Mouse (Mus musculus): ENCODE measurements around the gene Mpdz. TPM values are rescaled to one million over a fixed set of nuclear protein-coding genes. Genes with fewer than 3 reads are reported as not detected.
A peak's percentile ranks its signal among the peaks of the same experiment; 100 is the strongest.

The Mpdz gene
- polyA plus RNA-seq, 1 experiment from 2014 or later, result 24.7 TPM

DNA sequence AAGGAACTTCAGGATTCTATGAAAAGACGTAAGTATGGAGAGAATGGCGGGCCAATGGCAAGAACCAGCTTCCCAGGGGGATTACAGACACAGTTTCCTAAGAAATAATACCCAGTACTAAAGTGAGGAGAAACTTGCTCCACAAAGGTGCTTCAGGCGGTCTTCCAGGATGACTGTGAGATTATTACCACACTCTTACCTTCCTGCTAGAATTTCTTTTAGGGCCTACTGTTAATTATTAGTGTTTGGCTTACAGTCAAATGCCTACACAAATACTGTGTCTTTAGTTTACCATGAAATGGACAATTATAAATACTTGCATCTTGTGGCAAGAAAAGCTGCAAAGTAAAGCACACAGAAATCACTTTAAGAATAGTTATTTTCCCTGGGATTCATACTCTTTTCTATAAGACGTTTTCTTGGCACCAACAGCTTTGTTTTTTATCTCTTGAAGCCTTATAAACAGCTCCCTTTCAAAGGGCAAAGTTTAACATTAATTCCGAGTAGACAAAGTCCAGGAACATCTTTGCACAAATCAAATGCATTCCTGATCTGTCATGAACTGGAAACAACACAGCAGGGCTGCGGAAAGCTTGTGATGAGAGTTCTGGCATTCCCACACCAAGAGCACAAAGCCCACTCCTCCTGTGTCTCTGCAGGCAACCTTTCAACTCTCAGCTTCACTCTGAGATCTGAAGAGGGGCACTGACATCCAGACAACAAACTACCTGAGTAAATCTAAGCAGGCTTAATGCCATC is 166.5 kb downstream of the Mpdz start:
- Histone ChIP-seq H3K9me3 (no peaks in the 10 kb centered on the region), H3K4me3 (replicated peaks) (no peak overlapping the region), H3K27me3 (no peaks in the 10 kb centered on the region), H3K27ac (no peak overlapping the region), H3K4me2 (replicated peaks) (no peak overlapping the region), H3K36me3 (no peaks in the 10 kb centered on the region), H3K4me1 (replicated peaks) (0 out of 2 replicates have a peak, but pooled peaks cover 6% of the 10 kb centered on the region), H3K9ac (replicated peaks) (no peak overlapping the region)
- WGBS, result 25% methylated on average over 6 of the region's 6 CpGs
- ATAC-seq, result no peak

DNA sequence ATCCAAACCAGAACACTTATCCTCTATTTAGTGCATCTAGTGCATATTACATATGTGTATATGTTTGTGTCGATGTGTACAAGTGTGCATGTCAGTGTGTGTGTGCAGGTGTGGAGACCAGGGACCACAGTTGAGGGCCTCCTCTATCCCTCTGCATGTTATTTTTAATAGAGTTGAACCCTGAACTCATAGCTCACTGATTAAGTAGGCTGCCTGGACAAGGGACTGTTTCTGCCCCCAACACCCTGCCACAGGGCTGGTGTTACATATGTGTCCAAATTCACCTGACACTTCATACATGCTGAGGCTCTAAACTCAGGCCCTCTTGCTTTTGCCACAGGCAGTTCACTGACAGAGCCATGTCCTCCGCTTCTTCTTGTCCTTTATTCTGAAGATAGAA is 169.5 kb downstream of the Mpdz start:
- ATAC-seq, result no peak

DNA sequence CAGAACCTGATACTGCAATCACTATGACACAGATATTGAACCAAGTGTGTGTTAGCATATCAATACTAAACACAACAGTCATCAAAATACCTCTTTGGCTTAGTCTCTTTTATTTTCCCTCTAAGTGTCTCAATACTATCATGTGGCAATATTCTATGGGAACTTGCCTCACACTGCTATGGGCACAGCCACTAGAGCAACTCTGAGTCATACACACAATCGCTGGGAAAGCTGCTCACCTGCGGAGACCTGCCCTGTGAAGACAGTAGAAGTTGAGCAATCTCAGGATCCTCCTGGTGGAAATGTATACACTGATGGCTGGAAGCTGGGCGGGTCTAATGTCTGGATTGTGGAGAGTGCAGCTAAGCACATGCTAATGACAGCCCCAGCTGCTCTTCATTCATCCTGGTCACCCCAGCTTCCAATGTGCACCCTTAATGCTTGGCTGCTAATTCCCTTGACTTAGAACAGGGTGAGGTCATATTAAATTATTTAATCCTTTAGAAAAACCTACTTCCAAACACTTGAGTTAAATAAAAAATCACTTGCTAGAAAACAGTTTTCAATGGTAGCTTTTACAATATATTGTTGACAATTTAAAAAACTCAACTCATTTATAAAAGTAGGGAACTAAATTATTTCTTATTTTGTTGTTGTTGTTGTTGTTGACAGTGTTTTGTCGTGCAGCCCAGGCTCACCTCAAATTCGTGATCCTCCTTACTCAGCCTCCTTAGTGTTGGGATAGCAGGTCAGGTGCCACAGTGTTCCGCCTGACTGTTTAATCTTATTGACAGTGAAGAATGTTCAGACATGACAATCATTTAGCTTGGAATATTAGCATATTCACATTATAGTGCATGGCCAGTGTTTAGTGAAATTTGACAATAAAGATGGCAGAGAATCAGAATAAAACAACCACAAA is 189.5 kb downstream of the Mpdz start:
- peak; percentile 50; the same call in 1 of the 2 replicates for ATAC-seq
- 70% methylated on average over 6 of the region's 6 CpGs for WGBS
- no peaks in the 10 kb centered on the region for H3K9me3 ChIP-seq

More for the DNA sequence above, 169.5 kb downstream of the Mpdz start:
- H3K4me1 ChIP-seq (replicated peaks), result 0 out of 2 replicates have a peak, but pooled peaks cover 6% of the 10 kb centered on the region
- no peaks in the 10 kb centered on the region for H3K36me3 ChIP-seq
- no peak overlapping the region for H3K9ac ChIP-seq (replicated peaks)
- no peak overlapping the region for H3K4me3 ChIP-seq (replicated peaks)
- no peak overlapping the region for H3K4me2 ChIP-seq (replicated peaks)
- H3K27ac ChIP-seq, result no peak overlapping the region
- H3K27me3 ChIP-seq, result no peaks in the 10 kb centered on the region
- 95% methylated on average over 2 of the region's 2 CpGs for WGBS
- no peaks in the 10 kb centered on the region for H3K9me3 ChIP-seq

DNA sequence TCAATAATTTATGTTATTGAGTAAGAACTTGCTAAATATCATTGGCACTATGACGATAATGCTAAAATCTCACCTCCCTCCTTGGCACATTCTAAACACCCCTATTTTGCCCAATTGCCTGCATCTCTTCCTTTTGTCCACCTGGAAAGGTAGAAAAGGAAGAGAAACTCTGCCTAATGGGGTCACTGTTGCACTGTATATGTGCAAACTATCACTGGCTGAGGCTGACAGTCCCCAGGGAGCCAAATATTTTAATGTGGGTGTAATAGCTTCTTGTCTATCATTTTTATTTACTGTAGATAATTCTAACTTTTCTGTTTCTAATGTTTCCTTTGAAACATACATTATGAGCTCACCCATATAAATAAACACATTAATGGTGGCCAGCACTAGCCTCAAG is 190.3 kb downstream of the Mpdz start:
- WGBS, result 89% methylated on average over 1 of the region's 1 CpGs
- Histone ChIP-seq H3K27me3 (no peaks in the 10 kb centered on the region), H3K4me3 (replicated peaks) (no peak overlapping the region), H3K9ac (replicated peaks) (no peak overlapping the region), H3K9me3 (no peaks in the 10 kb centered on the region), H3K27ac (no peak overlapping the region), H3K4me1 (replicated peaks) (no peaks in the 10 kb centered on the region), H3K36me3 (no peaks in the 10 kb centered on the region), H3K4me2 (replicated peaks) (no peak overlapping the region)
- ATAC-seq, result peak; percentile 67; the same call in 1 of the 2 replicates

More for the DNA sequence above, 189.5 kb downstream of the Mpdz start:
- Histone ChIP-seq H3K27me3 (no peaks in the 10 kb centered on the region), H3K4me1 (replicated peaks) (no peaks in the 10 kb centered on the region), H3K4me3 (replicated peaks) (no peak overlapping the region), H3K4me2 (replicated peaks) (no peak overlapping the region), H3K9ac (replicated peaks) (no peak overlapping the region), H3K27ac (no peak overlapping the region), H3K36me3 (no peaks in the 10 kb centered on the region)

DNA sequence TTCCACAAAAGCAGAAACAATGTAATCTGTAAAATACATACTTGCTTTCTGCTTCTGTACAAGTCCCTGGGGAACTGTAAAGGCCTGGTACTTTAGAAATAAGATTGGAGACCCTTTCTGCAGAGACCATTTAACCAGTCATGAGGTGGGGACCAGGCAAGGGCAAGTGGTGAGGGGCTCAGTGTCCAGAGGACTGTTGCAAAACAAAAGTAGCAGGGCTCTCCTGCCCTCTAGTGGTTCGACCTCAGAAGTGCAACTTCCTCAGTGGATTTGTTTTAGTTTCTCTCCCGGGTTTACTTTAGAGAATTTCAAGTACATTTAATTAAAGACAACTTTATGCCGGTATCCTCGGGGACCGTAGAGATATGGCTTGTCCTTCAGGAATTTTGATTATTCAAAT is 190.7 kb downstream of the Mpdz start:
- 12% methylated on average over 5 of the region's 5 CpGs for WGBS
- peak; percentile 82 for ATAC-seq
- Histone ChIP-seq H3K9ac (replicated peaks) (no peak overlapping the region), H3K27me3 (no peaks in the 10 kb centered on the region), H3K36me3 (no peaks in the 10 kb centered on the region), H3K4me1 (replicated peaks) (no peaks in the 10 kb centered on the region), H3K27ac (no peak overlapping the region), H3K4me2 (replicated peaks) (no peak overlapping the region), H3K4me3 (replicated peaks) (no peak overlapping the region), H3K9me3 (no peaks in the 10 kb centered on the region)

DNA sequence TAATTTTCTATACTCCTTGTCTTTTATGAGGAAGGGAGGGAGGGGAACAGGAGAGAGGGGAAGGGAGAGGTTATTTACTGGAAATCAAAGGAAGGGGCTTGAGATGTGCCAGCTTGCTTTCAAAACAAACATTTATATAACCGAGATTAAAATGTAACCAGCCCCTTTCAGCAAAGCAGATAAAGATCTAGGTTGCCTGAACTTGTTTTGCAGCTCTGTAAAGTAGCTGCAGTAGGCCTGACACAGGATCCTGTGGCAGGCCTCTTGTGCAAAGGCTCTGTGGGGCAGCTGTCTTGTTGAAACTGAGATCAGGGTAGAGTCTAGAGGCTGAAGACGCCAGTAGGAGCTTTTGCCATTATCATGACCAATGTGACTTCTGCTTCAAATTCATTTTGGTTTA is 193.4 kb downstream of the Mpdz start:
- 90% methylated on average over 2 of the region's 2 CpGs for WGBS
- Histone ChIP-seq H3K4me3 (replicated peaks) (no peak overlapping the region), H3K9me3 (no peaks in the 10 kb centered on the region), H3K4me2 (replicated peaks) (no peak overlapping the region), H3K27me3 (no peaks in the 10 kb centered on the region), H3K9ac (replicated peaks) (no peak overlapping the region), H3K27ac (no peak overlapping the region), H3K36me3 (no peaks in the 10 kb centered on the region), H3K4me1 (replicated peaks) (no peaks in the 10 kb centered on the region)
- no peak for ATAC-seq

DNA sequence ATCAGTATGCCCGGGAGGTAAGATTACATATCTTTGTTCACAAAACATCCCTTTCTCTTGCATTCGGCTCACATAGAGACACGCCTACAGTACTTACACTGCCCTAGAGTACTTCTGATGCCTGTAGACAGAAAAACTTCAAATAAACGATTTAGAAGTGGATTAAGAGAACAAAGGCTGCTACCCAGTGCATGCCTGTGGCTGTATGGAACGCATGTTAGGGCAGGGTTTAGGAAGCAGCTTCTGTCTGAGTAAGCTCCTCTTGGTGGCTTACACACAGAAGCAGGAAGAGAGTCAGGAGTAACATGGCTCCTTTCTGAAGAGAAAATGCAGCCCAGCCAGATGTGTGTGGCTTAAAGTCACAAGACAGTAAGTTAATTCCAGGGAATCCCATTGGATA is 206.4 kb downstream of the Mpdz start:
- no peak overlapping the region for H3K4me2 ChIP-seq (replicated peaks)

More for the DNA sequence above, 206.4 kb downstream of the Mpdz start:
- H3K9me3 ChIP-seq, result no peaks in the 10 kb centered on the region
- WGBS, result 55% methylated on average over 5 of the region's 5 CpGs
- no peak overlapping the region for H3K4me3 ChIP-seq (replicated peaks)
- ATAC-seq, result no peak
- no peak overlapping the region for H3K9ac ChIP-seq (replicated peaks)
- H3K36me3 ChIP-seq, result no peaks in the 10 kb centered on the region
- no peak overlapping the region for H3K27ac ChIP-seq
- H3K4me1 ChIP-seq (replicated peaks), result no peaks in the 10 kb centered on the region
- no peaks in the 10 kb centered on the region for H3K27me3 ChIP-seq

All from midbrain, embryonic 13.5 days (tissue).